11 mouse cellular contexts compared by ENCODE assay signal in the genomic region with DNA sequence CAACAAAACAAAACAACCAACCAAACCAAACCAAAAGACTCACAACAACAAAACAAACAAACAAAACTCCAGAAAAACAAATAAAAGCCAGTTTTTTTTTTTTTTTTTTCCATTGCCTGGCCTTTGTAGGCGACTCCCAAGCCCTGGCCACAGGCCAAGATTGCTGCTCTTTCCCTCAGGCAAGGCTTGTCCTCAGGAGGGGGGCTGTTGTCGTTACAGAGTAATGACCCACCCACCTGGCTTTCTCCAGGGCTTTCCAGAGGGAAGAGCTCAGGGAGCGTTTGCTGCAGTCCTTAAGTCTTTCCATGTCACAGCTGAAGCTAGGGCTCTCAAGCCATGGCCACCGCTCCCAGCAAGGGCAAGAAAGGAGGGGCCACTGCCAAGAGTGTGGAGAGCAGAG. TPM values are rescaled to one million over a fixed set of nuclear protein-coding genes. Genes with fewer than 3 reads are reported as not detected.
A peak's percentile ranks its signal among the peaks of the same experiment; 100 is the strongest.
DNase-seq lines count a peak whose midpoint lies in the region; ATAC-seq lines count a peak whose summit lies in the region.
"Had no signal": no experiment of that assay in that cellular context is flagged by ENCODE, and none has a peak within 500 bp of the region (broad histone marks: within the 10 kb centered on the region; RNA-seq: fewer than 3 reads in every experiment).

A gene (plus strand): TSS at position 296 of the 400 bp plus-strand sequence.

- H3K4me1 ChIP-seq in heart, embryonic 12.5 days (replicated peaks), result peaks cover 17% of the 10 kb centered on the region
- peaks cover 9% of the 10 kb centered on the region for H3K4me1 ChIP-seq in neural tube, embryonic 11.5 days (ENCODE audit: control insufficient read depth, insufficient read depth, low read length)
- H3K4me1 ChIP-seq in intestine, embryonic 16.5 days (ENCODE audit: control insufficient read depth, insufficient read depth, low read length), result peaks cover 15% of the 10 kb centered on the region

- H3K9me3 ChIP-seq in heart, embryonic 12.5 days (replicated peaks), result no peaks in the 10 kb centered on the region
- H3K9me3 ChIP-seq in neural tube, embryonic 11.5 days (ENCODE audit: control insufficient read depth, low read length), result no peaks in the 10 kb centered on the region
- H3K9me3 ChIP-seq in intestine, embryonic 16.5 days (ENCODE audit: control insufficient read depth, low read length), result no peaks in the 10 kb centered on the region

- peaks cover 57% of the 10 kb centered on the region for H3K27me3 ChIP-seq in heart, embryonic 12.5 days (replicated peaks)
- H3K27me3 ChIP-seq in neural tube, embryonic 11.5 days (ENCODE audit: control insufficient read depth, insufficient read depth, low read length), result peaks cover 60% of the 10 kb centered on the region
- peaks cover 29% of the 10 kb centered on the region for H3K27me3 ChIP-seq in intestine, embryonic 16.5 days (replicated peaks; ENCODE audit: control insufficient read depth, insufficient read depth, low read length)

- ATAC-seq in heart, embryonic 12.5 days (ENCODE audit: insufficient number of reproducible peaks, low FRiP score), result no peak
- no peak for ATAC-seq in neural tube, embryonic 11.5 days (ENCODE audit: insufficient read depth, low FRiP score, low TSS enrichment)
- no peak for ATAC-seq in intestine, embryonic 16.5 days
- ATAC-seq: activated CD4-positive, CD25-positive, alpha-beta regulatory T cell, adult 4 months had no signal

- DNase-seq in heart, adult 8-10 months (ENCODE audit: low spot score), result no peak
- DNase-seq in neural tube, embryonic 11.5 days (ENCODE audit: low spot score), result peak; percentile 28
- DNase-seq in neural tube, embryonic 10.5 days (ENCODE audit: extremely low spot score, low spot score), result no peak
- no peak for DNase-seq in ovary, postnatal 36 days (ENCODE audit: low spot score)
- no peak for DNase-seq in layer of hippocampus, adult 18-20 months (ENCODE audit: low spot score in 2 of 2)
- DNase-seq in frontal cortex, postnatal 25 days (ENCODE audit: low spot score in 2 of 2), result no peak
- DNase-seq: lung, postnatal 4 days; right cerebral cortex, postnatal 25 days had no signal

- H3K4me2 ChIP-seq in heart, embryonic 12.5 days, result peak within 1 kb of the TSS; percentile 88
- H3K4me2 ChIP-seq in neural tube, embryonic 11.5 days (ENCODE audit: low read depth), result peak within 1 kb of the TSS; percentile 24; the same call in 1 of the 2 replicates
- H3K4me2 ChIP-seq in intestine, embryonic 16.5 days (ENCODE audit: low read depth, low read length), result peak within 1 kb of the TSS; percentile 77

- 15% methylated on average over 4 of the region's 4 CpGs for WGBS in heart, embryonic 12.5 days
- 4% methylated on average over 4 of the region's 4 CpGs for WGBS in neural tube, embryonic 11.5 days
- 26% methylated on average over 4 of the region's 4 CpGs for WGBS in intestine, embryonic 16.5 days

- H3K36me3 ChIP-seq in heart, embryonic 12.5 days, result no peaks in the 10 kb centered on the region
- H3K36me3 ChIP-seq in neural tube, embryonic 11.5 days (ENCODE audit: control insufficient read depth, insufficient read depth, low read length), result no peaks in the 10 kb centered on the region
- H3K36me3 ChIP-seq in intestine, embryonic 16.5 days (ENCODE audit: control insufficient read depth, insufficient read depth, low read length), result no peaks in the 10 kb centered on the region

- H3K27ac ChIP-seq in heart, embryonic 12.5 days (ENCODE audit: poor library complexity, severe bottlenecking), result no peak within 1 kb of the TSS
- H3K27ac ChIP-seq in neural tube, embryonic 11.5 days (ENCODE audit: low read depth, low read length), result no peak within 1 kb of the TSS
- no peak within 1 kb of the TSS for H3K27ac ChIP-seq in intestine, embryonic 16.5 days (ENCODE audit: low read length)

- no peak within 1 kb of the TSS for H3K9ac ChIP-seq in heart, embryonic 12.5 days
- no peak within 1 kb of the TSS; the same call in 1 of the 2 replicates for H3K9ac ChIP-seq in neural tube, embryonic 11.5 days (ENCODE audit: low read length)
- peak within 1 kb of the TSS; percentile 52 for H3K9ac ChIP-seq in intestine, embryonic 16.5 days (ENCODE audit: low read depth, low read length)

- peak within 1 kb of the TSS; percentile 26 for H3K4me3 ChIP-seq in heart, embryonic 12.5 days
- no peak within 1 kb of the TSS for H3K4me3 ChIP-seq in neural tube, embryonic 11.5 days (ENCODE audit: low read depth, low read length)
- peak within 1 kb of the TSS; percentile 51 for H3K4me3 ChIP-seq in intestine, embryonic 16.5 days (ENCODE audit: low read length)

RNA-seq across cellular contexts. Expression of the gene that starts here (rescaled TPM):
- 0.59 and 1.0 TPM in 2 replicates for polyA plus RNA-seq in heart, embryonic 12.5 days (2016; fragmentation: Nextera tagmentation; extraction: Ambion mirVana)
- total RNA-seq in heart, adult 8-10 months (2022), result not detected
- polyA plus RNA-seq in neural tube, embryonic 11.5 days (2014; fragmentation: Nextera tagmentation; extraction: Ambion mirVana), result 36.7 and 52.8 TPM in 2 replicates
- polyA plus RNA-seq in intestine, embryonic 16.5 days (2015; fragmentation: Nextera tagmentation; extraction: Ambion mirVana), result 2.6 and 2.8 TPM in 2 replicates
- total RNA-seq in layer of hippocampus, adult 18-20 months (2021), result not detected
- polyA plus RNA-seq: activated CD4-positive, CD25-positive, alpha-beta regulatory T cell, adult 4 months had no signal

Comparison
In these comparisons a context has a peak if more than half of its experiments do, and no peak if none do; other contexts are left out.
1. H3K4me2 ChIP-seq: peak in every context shown above with its lines; median percentile 88 in heart, embryonic 12.5 days; 77 in intestine, embryonic 16.5 days; 24 in neural tube, embryonic 11.5 days.